Mouse (Mus musculus): ENCODE results near the gene Cybrd1.

DNA sequence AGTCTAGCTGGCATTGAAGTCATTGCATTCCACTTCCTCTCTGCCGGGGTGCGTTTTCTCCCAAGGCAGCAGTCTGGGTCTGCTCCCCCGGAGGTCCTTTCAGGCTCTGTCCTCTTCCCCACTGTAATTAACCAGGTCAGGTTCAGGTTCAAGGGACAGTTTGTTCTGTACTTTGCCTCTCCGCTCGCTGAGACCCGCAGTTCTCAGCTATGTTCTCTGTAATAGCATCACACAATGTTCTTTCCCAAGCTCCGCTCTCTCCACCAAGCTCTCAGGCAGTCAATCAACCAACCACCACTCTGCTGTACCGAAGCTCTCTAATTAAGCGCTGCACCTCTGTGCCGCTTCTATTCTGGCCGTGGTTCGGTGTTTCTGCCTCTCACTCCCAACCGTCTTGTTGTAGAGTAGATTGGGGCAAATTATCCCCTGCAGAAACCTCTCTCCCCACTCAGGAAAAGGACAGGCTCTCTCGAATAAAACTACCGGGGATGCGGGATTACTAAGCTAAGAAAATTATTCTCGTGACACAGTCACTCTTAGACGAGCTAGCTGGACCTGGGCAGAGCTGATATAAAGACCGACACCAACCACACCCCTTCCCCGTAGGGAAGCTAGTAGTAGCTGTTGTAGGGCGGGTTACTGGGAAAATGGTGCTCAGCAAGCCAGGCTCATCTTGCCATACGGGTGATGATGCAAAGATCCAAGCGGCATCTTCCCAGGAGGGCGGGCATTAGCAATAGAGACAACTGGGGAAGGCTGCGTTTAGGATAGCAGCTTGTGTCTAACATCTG, 45.3 kb downstream of the Cybrd1 start:
- no peak for TF ChIP-seq CTCF (IDR thresholded peaks at IDR 0.05; ENCODE audit: low read depth)
- TF ChIP-seq EP300 (optimal IDR thresholded peaks at IDR 0.05): no peak

All from stomach, postnatal 0 days (tissue).